Mouse (Mus musculus) kidney, embryonic 15.5 days (tissue): ENCODE data around the gene Prkcb. TPM values are rescaled to one million over a fixed set of nuclear protein-coding genes. Genes with fewer than 3 reads are reported as not detected.

Experiments
- ATAC-seq: fragments of 200-750 bp; cut with Nextera tagmentation; replicated peaks from 2 replicates; pipeline ENCODE4 v1.8.0; 2017; ENCODE audit warnings: moderate TSS enrichment; ENCODE audit not compliant: low FRiP score
- H3K27ac ChIP-seq: fragments of 300-500 bp; sonication (generic); 2 replicates; pipeline ENCODE4 v1.5.1; 2015; ENCODE audit warnings: mild to moderate bottlenecking, inconsistent platforms
- H3K27me3 ChIP-seq: fragments of 300-500 bp; sonication (generic); 2 replicates; pipeline ENCODE4 v1.6.1; 2015; ENCODE audit warnings: inconsistent platforms
- H3K36me3 ChIP-seq: fragments of 300-500 bp; sonication (generic); 2 replicates; pipeline ENCODE4 v1.6.1; 2015; ENCODE audit warnings: inconsistent platforms
- H3K4me1 ChIP-seq: fragments of 300-500 bp; sonication (generic); 2 replicates; pipeline ENCODE4 v1.6.1; 2015; ENCODE audit warnings: inconsistent platforms
- H3K4me2 ChIP-seq: fragments of 300-500 bp; sonication (generic); 2 replicates; pipeline ENCODE4 v1.6.1; 2015; ENCODE audit warnings: moderate library complexity, mild to moderate bottlenecking, inconsistent platforms
- H3K4me3 ChIP-seq: fragments of 300-500 bp; sonication (generic); replicated peaks from 2 replicates; pipeline ENCODE4 v1.5.1; 2015; ENCODE audit warnings: mild to moderate bottlenecking, inconsistent platforms
- H3K9ac ChIP-seq: fragments of 300-500 bp; sonication (generic); 2 replicates; pipeline ENCODE4 v1.6.1; 2015; ENCODE audit warnings: mild to moderate bottlenecking, inconsistent platforms
- H3K9me3 ChIP-seq: fragments of 300-500 bp; sonication (generic); replicated peaks from 2 replicates; pipeline ENCODE4 v1.6.1; 2016; ENCODE audit warnings: inconsistent platforms
- WGBS: fragments of 180-500 bp; shearing (Covaris S2); methylation state at CpG from one replicate; pipeline ENCODE4 v1.1.7; 2015; ENCODE audit warnings: mixed read lengths; 5-methylcytosine and 5-hydroxymethylcytosine counted together
- polyA plus RNA-seq: library from polyadenylated mRNA; unstranded; fragments of >200 nt; fragmentation: Nextera tagmentation; extraction: Ambion mirVana; gene quantifications from 2 replicates; pipeline ENCODE4 v1.2.1, GENCODE M21; 2015

Gene Prkcb
- polyA plus RNA-seq, 1 experiment from 2014 or later = 5.9 TPM

GRCm38 (mm10) chr7:122414608-122415007 lies 126.1 kb downstream of the Prkcb start:
- Histone ChIP-seq H3K4me1 (no peaks in the 10 kb centered on the region), H3K27me3 (no peaks in the 10 kb centered on the region), H3K36me3 (no peaks in the 10 kb centered on the region), H3K9ac (no peak overlapping the region), H3K27ac (no peak overlapping the region), H3K9me3 (no peaks in the 10 kb centered on the region), H3K4me2 (no peak overlapping the region), H3K4me3 (no peak overlapping the region)
- no peak for ATAC-seq
- 75% methylated on average over 6 of the region's 6 CpGs for WGBS

GRCm38 (mm10) chr7:122415387-122415786 lies 126.8 kb downstream of the Prkcb start:
- ATAC-seq = no peak
- WGBS = 65% methylated on average over 9 of the region's 9 CpGs
- Histone ChIP-seq H3K4me1 (no peaks in the 10 kb centered on the region), H3K27me3 (no peaks in the 10 kb centered on the region), H3K36me3 (no peaks in the 10 kb centered on the region), H3K9ac (no peak overlapping the region), H3K9me3 (no peaks in the 10 kb centered on the region), H3K27ac (no peak overlapping the region), H3K4me2 (no peak overlapping the region), H3K4me3 (no peak overlapping the region)

GRCm38 (mm10) chr7:122415904-122416303 lies 127.4 kb downstream of the Prkcb start:
- no peaks in the 10 kb centered on the region for H3K4me1 ChIP-seq
- WGBS = 42% methylated on average over 12 of the region's 12 CpGs
- no peak for ATAC-seq
- no peak overlapping the region for H3K27ac ChIP-seq
- H3K27me3 ChIP-seq = no peaks in the 10 kb centered on the region
- no peak overlapping the region for H3K9ac ChIP-seq
- H3K4me2 ChIP-seq = no peak overlapping the region
- no peak overlapping the region for H3K4me3 ChIP-seq
- H3K9me3 ChIP-seq = no peaks in the 10 kb centered on the region
- H3K36me3 ChIP-seq = no peaks in the 10 kb centered on the region

- no peak overlapping the region for H3K27ac ChIP-seq
- no peaks in the 10 kb centered on the region for H3K36me3 ChIP-seq
- H3K27me3 ChIP-seq = no peaks in the 10 kb centered on the region
- H3K9ac ChIP-seq = no peak overlapping the region
- no peak overlapping the region for H3K4me3 ChIP-seq
- no peaks in the 10 kb centered on the region for H3K9me3 ChIP-seq
- no peaks in the 10 kb centered on the region for H3K4me1 ChIP-seq
- ATAC-seq = no peak
- no peak overlapping the region for H3K4me2 ChIP-seq
- WGBS = 81% methylated on average over 3 of the region's 3 CpGs
These were observed 130.0 kb downstream of the Prkcb start for GRCm38 (mm10) chr7:122418551-122418950.

- H3K27ac ChIP-seq = no peak overlapping the region
- no peak for ATAC-seq
- WGBS = 53% methylated on average over 4 of the region's 4 CpGs
- no peaks in the 10 kb centered on the region for H3K9me3 ChIP-seq
- no peaks in the 10 kb centered on the region for H3K4me1 ChIP-seq
- no peaks in the 10 kb centered on the region for H3K27me3 ChIP-seq
- no peaks in the 10 kb centered on the region for H3K36me3 ChIP-seq
- H3K4me3 ChIP-seq = no peak overlapping the region
- H3K4me2 ChIP-seq = no peak overlapping the region
- no peak overlapping the region for H3K9ac ChIP-seq
These were observed 135.3 kb downstream of the Prkcb start for GRCm38 (mm10) chr7:122423816-122424215.

- H3K4me2 ChIP-seq = no peak overlapping the region
- 48% methylated on average over 5 of the region's 5 CpGs for WGBS
- no peaks in the 10 kb centered on the region for H3K4me1 ChIP-seq
- no peak overlapping the region for H3K9ac ChIP-seq
- no peak overlapping the region for H3K4me3 ChIP-seq
- H3K36me3 ChIP-seq = no peaks in the 10 kb centered on the region
- ATAC-seq = no peak
- H3K9me3 ChIP-seq = no peaks in the 10 kb centered on the region
- H3K27ac ChIP-seq = no peak overlapping the region
- H3K27me3 ChIP-seq = no peaks in the 10 kb centered on the region
These were observed 140.6 kb downstream of the Prkcb start for GRCm38 (mm10) chr7:122429134-122429533.

GRCm38 (mm10) chr7:122432401-122432800 lies 143.8 kb downstream of the Prkcb start:
- Histone ChIP-seq H3K4me3 (no peak overlapping the region), H3K36me3 (no peaks in the 10 kb centered on the region), H3K27me3 (no peaks in the 10 kb centered on the region), H3K27ac (no peak overlapping the region), H3K4me1 (no peaks in the 10 kb centered on the region), H3K9ac (no peak overlapping the region), H3K9me3 (no peaks in the 10 kb centered on the region), H3K4me2 (no peak overlapping the region)
- WGBS = 80% methylated on average over 4 of the region's 4 CpGs
- no peak for ATAC-seq

- Histone ChIP-seq H3K4me1 (no peaks in the 10 kb centered on the region), H3K4me2 (no peak overlapping the region), H3K4me3 (no peak overlapping the region), H3K36me3 (no peaks in the 10 kb centered on the region), H3K27me3 (no peaks in the 10 kb centered on the region), H3K9me3 (no peaks in the 10 kb centered on the region), H3K9ac (no peak overlapping the region), H3K27ac (no peak overlapping the region)
- ATAC-seq = no peak
- WGBS = 86% methylated on average over 5 of the region's 5 CpGs
These were observed 144.8 kb downstream of the Prkcb start for GRCm38 (mm10) chr7:122433377-122433776.

GRCm38 (mm10) chr7:122434941-122435340 lies 146.4 kb downstream of the Prkcb start:
- Histone ChIP-seq H3K27me3 (no peaks in the 10 kb centered on the region), H3K36me3 (no peaks in the 10 kb centered on the region), H3K9ac (no peak overlapping the region), H3K27ac (no peak overlapping the region), H3K9me3 (no peaks in the 10 kb centered on the region), H3K4me3 (no peak overlapping the region), H3K4me2 (no peak overlapping the region), H3K4me1 (no peaks in the 10 kb centered on the region)
- no peak for ATAC-seq
- WGBS = 84% methylated on average over 4 of the region's 4 CpGs

- Histone ChIP-seq H3K36me3 (no peaks in the 10 kb centered on the region), H3K9ac (no peak overlapping the region), H3K9me3 (no peaks in the 10 kb centered on the region), H3K27me3 (no peaks in the 10 kb centered on the region), H3K4me2 (no peak overlapping the region), H3K4me3 (no peak overlapping the region), H3K4me1 (no peaks in the 10 kb centered on the region), H3K27ac (no peak overlapping the region)
- no peak for ATAC-seq
- 82% methylated on average over 7 of the region's 7 CpGs for WGBS
These were observed 147.0 kb downstream of the Prkcb start for GRCm38 (mm10) chr7:122435561-122435960.

GRCm38 (mm10) chr7:122437390-122437789 lies 148.8 kb downstream of the Prkcb start:
- WGBS = 87% methylated on average over 1 of the region's 1 CpGs
- Histone ChIP-seq H3K4me2 (no peak overlapping the region), H3K4me1 (no peaks in the 10 kb centered on the region), H3K9ac (no peak overlapping the region), H3K27me3 (no peaks in the 10 kb centered on the region), H3K4me3 (no peak overlapping the region), H3K9me3 (no peaks in the 10 kb centered on the region), H3K27ac (no peak overlapping the region), H3K36me3 (no peaks in the 10 kb centered on the region)
- ATAC-seq = no peak

- Histone ChIP-seq H3K9me3 (no peaks in the 10 kb centered on the region), H3K4me3 (no peak overlapping the region), H3K27ac (no peak overlapping the region), H3K36me3 (no peaks in the 10 kb centered on the region), H3K9ac (no peak overlapping the region), H3K27me3 (no peaks in the 10 kb centered on the region), H3K4me2 (no peak overlapping the region), H3K4me1 (no peaks in the 10 kb centered on the region)
- no peak for ATAC-seq
- 67% methylated on average over 6 of the region's 6 CpGs for WGBS
These were observed 156.5 kb downstream of the Prkcb start for GRCm38 (mm10) chr7:122445056-122445455.

GRCm38 (mm10) chr7:122452671-122453070 lies 164.1 kb downstream of the Prkcb start:
- WGBS = 76% methylated on average over 8 of the region's 8 CpGs
- H3K27ac ChIP-seq = no peak overlapping the region

More at GRCm38 (mm10) chr7:122452671-122453070, 164.1 kb downstream of the Prkcb start:
- no peak overlapping the region for H3K4me3 ChIP-seq
- H3K4me1 ChIP-seq = no peaks in the 10 kb centered on the region
- no peaks in the 10 kb centered on the region for H3K36me3 ChIP-seq
- H3K4me2 ChIP-seq = no peak overlapping the region
- H3K9ac ChIP-seq = no peak overlapping the region
- ATAC-seq = no peak
- no peaks in the 10 kb centered on the region for H3K9me3 ChIP-seq
- H3K27me3 ChIP-seq = no peaks in the 10 kb centered on the region
